Mouse (Mus musculus): ENCODE results near the gene Fam89a. TPM values are rescaled to one million over a fixed set of nuclear protein-coding genes. Genes with fewer than 3 reads are reported as not detected.

Fam89a gene
- polyA plus RNA-seq, 1 experiment from 2014 or later = 3.7 TPM

GRCm38 (mm10) chr8:124792708-124793107 is 41.1 kb upstream of the Fam89a start, which contains the start of gene Trim67:
TSS of gene Trim67 (plus strand) at chr8:124793092.
- Histone ChIP-seq H3K36me3 (replicated peaks; ENCODE audit: insufficient read depth, low read length) (no peaks in the 10 kb centered on the region), H3K4me2 (ENCODE audit: low read depth, low read length) (peak within 1 kb of the TSS; percentile 76), H3K27ac (ENCODE audit: low read depth) (no peak within 1 kb of the TSS), H3K9ac (replicated peaks) (no peak within 1 kb of the TSS), H3K9me3 (ENCODE audit: low read length) (no peaks in the 10 kb centered on the region), H3K27me3 (ENCODE audit: insufficient read depth, low read length) (peaks cover 55% of the 10 kb centered on the region), H3K4me3 (ENCODE audit: low read depth, low read length) (peak within 1 kb of the TSS; percentile 49), H3K4me1 (ENCODE audit: insufficient read depth) (peaks cover 25% of the 10 kb centered on the region)
- under 1% methylated on average over 31 of the region's 39 CpGs for WGBS (ENCODE audit: insufficient replicate concordance)
- no peak for TF ChIP-seq CTCF (IDR thresholded peaks at IDR 0.05; ENCODE audit: low read depth)
- no peak for TF ChIP-seq EP300 (IDR thresholded peaks at IDR 0.05; ENCODE audit: low read depth)
- DNase-seq = peak; percentile 27
- ATAC-seq = peak; percentile 25

- TF ChIP-seq CTCF (IDR thresholded peaks at IDR 0.05; ENCODE audit: low read depth) = no peak
- TF ChIP-seq EP300 (IDR thresholded peaks at IDR 0.05; ENCODE audit: low read depth) = no peak
- DNase-seq (no peak), ATAC-seq (no peak)
- no peaks in the 10 kb centered on the region for H3K36me3 ChIP-seq (replicated peaks; ENCODE audit: insufficient read depth, low read length)
- H3K27me3 ChIP-seq (ENCODE audit: insufficient read depth, low read length) = peaks cover 55% of the 10 kb centered on the region
- no peaks in the 10 kb centered on the region for H3K9me3 ChIP-seq (ENCODE audit: low read length)
- no peak overlapping the region for H3K9ac ChIP-seq (replicated peaks)
- H3K4me2 ChIP-seq (ENCODE audit: low read depth, low read length) = peak overlapping the region; percentile 76
- H3K27ac ChIP-seq (ENCODE audit: low read depth) = no peak overlapping the region
- H3K4me1 ChIP-seq (ENCODE audit: insufficient read depth) = peaks cover 25% of the 10 kb centered on the region
- WGBS (ENCODE audit: insufficient replicate concordance) = 2% methylated on average over 32 of the region's 32 CpGs
- H3K4me3 ChIP-seq (ENCODE audit: low read depth, low read length) = peak overlapping the region; percentile 49
Observed at GRCm38 (mm10) chr8:124792186-124792585, 40.6 kb upstream of the Fam89a start.

- no peak overlapping the region for H3K9ac ChIP-seq (replicated peaks)
- no peak overlapping the region for H3K27ac ChIP-seq (ENCODE audit: low read depth)
- WGBS (ENCODE audit: insufficient replicate concordance) = 49% methylated on average over 4 of the region's 4 CpGs
- H3K9me3 ChIP-seq (ENCODE audit: low read length) = no peaks in the 10 kb centered on the region
- no peaks in the 10 kb centered on the region for H3K36me3 ChIP-seq (replicated peaks; ENCODE audit: insufficient read depth, low read length)
- ATAC-seq = no peak
- TF ChIP-seq EP300 (IDR thresholded peaks at IDR 0.05; ENCODE audit: low read depth) (no peak), CTCF (IDR thresholded peaks at IDR 0.05; ENCODE audit: low read depth) (no peak)
- H3K4me3 ChIP-seq (ENCODE audit: low read depth, low read length) = no peak overlapping the region
- H3K27me3 ChIP-seq (ENCODE audit: insufficient read depth, low read length) = peaks cover 55% of the 10 kb centered on the region
- DNase-seq = no peak
- peaks cover 25% of the 10 kb centered on the region for H3K4me1 ChIP-seq (ENCODE audit: insufficient read depth)
- peak overlapping the region; percentile 76; the same call in 1 of the 2 replicates for H3K4me2 ChIP-seq (ENCODE audit: low read depth, low read length)
Observed at GRCm38 (mm10) chr8:124791751-124792150, 40.1 kb upstream of the Fam89a start.

- H3K4me1 ChIP-seq (ENCODE audit: insufficient read depth) = peaks cover 25% of the 10 kb centered on the region
- WGBS (ENCODE audit: insufficient replicate concordance) = 39% methylated on average over 4 of the region's 4 CpGs
- H3K27ac ChIP-seq (ENCODE audit: low read depth) = no peak overlapping the region
- H3K9me3 ChIP-seq (ENCODE audit: low read length) = no peaks in the 10 kb centered on the region
- peaks cover 51% of the 10 kb centered on the region for H3K27me3 ChIP-seq (ENCODE audit: insufficient read depth, low read length)
- H3K36me3 ChIP-seq (replicated peaks; ENCODE audit: insufficient read depth, low read length) = no peaks in the 10 kb centered on the region
- H3K9ac ChIP-seq (replicated peaks) = no peak overlapping the region
- DNase-seq (no peak), ATAC-seq (no peak)
- H3K4me3 ChIP-seq (ENCODE audit: low read depth, low read length) = no peak overlapping the region
- TF ChIP-seq CTCF (IDR thresholded peaks at IDR 0.05; ENCODE audit: low read depth) (no peak), EP300 (IDR thresholded peaks at IDR 0.05; ENCODE audit: low read depth) (no peak)
- no peak overlapping the region for H3K4me2 ChIP-seq (ENCODE audit: low read depth, low read length)
Observed at GRCm38 (mm10) chr8:124790676-124791075, 39.0 kb upstream of the Fam89a start.

GRCm38 (mm10) chr8:124784613-124785012 is 33.0 kb upstream of the Fam89a start:
- no peaks in the 10 kb centered on the region for H3K4me1 ChIP-seq (ENCODE audit: insufficient read depth)
- no peak overlapping the region for H3K9ac ChIP-seq (replicated peaks)
- WGBS (ENCODE audit: insufficient replicate concordance) = 83% methylated on average over 13 of the region's 13 CpGs
- no peak overlapping the region for H3K4me2 ChIP-seq (ENCODE audit: low read depth, low read length)
- H3K36me3 ChIP-seq (replicated peaks; ENCODE audit: insufficient read depth, low read length) = no peaks in the 10 kb centered on the region
- H3K27ac ChIP-seq (ENCODE audit: low read depth) = no peak overlapping the region
- DNase-seq (no peak), ATAC-seq (no peak)
- H3K9me3 ChIP-seq (ENCODE audit: low read length) = no peaks in the 10 kb centered on the region
- H3K4me3 ChIP-seq (ENCODE audit: low read depth, low read length) = no peak overlapping the region
- H3K27me3 ChIP-seq (ENCODE audit: insufficient read depth, low read length) = no peaks in the 10 kb centered on the region
- TF ChIP-seq EP300 (IDR thresholded peaks at IDR 0.05; ENCODE audit: low read depth) (no peak), CTCF (IDR thresholded peaks at IDR 0.05; ENCODE audit: low read depth) (no peak)

- Histone ChIP-seq H3K36me3 (replicated peaks; ENCODE audit: insufficient read depth, low read length) (no peaks in the 10 kb centered on the region), H3K4me3 (ENCODE audit: low read depth, low read length) (no peak overlapping the region), H3K9ac (replicated peaks) (no peak overlapping the region), H3K4me2 (ENCODE audit: low read depth, low read length) (no peak overlapping the region), H3K27ac (ENCODE audit: low read depth) (no peak overlapping the region), H3K4me1 (ENCODE audit: insufficient read depth) (no peaks in the 10 kb centered on the region), H3K27me3 (ENCODE audit: insufficient read depth, low read length) (no peaks in the 10 kb centered on the region), H3K9me3 (ENCODE audit: low read length) (no peaks in the 10 kb centered on the region)
- no peak for ATAC-seq
- no peak for TF ChIP-seq EP300 (IDR thresholded peaks at IDR 0.05; ENCODE audit: low read depth)
- no peak for TF ChIP-seq CTCF (IDR thresholded peaks at IDR 0.05; ENCODE audit: low read depth)
- no peak for DNase-seq
- 78% methylated on average over 15 of the region's 15 CpGs for WGBS (ENCODE audit: insufficient replicate concordance)
Observed at GRCm38 (mm10) chr8:124783228-124783627, 31.6 kb upstream of the Fam89a start.

- TF ChIP-seq EP300 (IDR thresholded peaks at IDR 0.05; ENCODE audit: low read depth) (no peak), CTCF (IDR thresholded peaks at IDR 0.05; ENCODE audit: low read depth) (no peak)
- Histone ChIP-seq H3K36me3 (replicated peaks; ENCODE audit: insufficient read depth, low read length) (no peaks in the 10 kb centered on the region), H3K9me3 (ENCODE audit: low read length) (no peaks in the 10 kb centered on the region), H3K4me2 (ENCODE audit: low read depth, low read length) (no peak overlapping the region), H3K27ac (ENCODE audit: low read depth) (no peak overlapping the region), H3K9ac (replicated peaks) (no peak overlapping the region), H3K27me3 (ENCODE audit: insufficient read depth, low read length) (no peaks in the 10 kb centered on the region), H3K4me3 (ENCODE audit: low read depth, low read length) (no peak overlapping the region), H3K4me1 (ENCODE audit: insufficient read depth) (no peaks in the 10 kb centered on the region)
- DNase-seq (no peak), ATAC-seq (no peak)
- WGBS (ENCODE audit: insufficient replicate concordance) = 59% methylated on average over 3 of the region's 3 CpGs
Observed at GRCm38 (mm10) chr8:124782431-124782830, 30.8 kb upstream of the Fam89a start.
